Mouse (Mus musculus) ES-E14 (cell line): ENCODE measurements around the gene Nat10.

Experiments used
- HCFC1 ChIP-seq: IDR thresholded peaks from 2 replicates; pipeline ENCODE4 v1.6.1; 2012; ENCODE audit warnings: low read length, inconsistent platforms, borderline replicate concordance; ENCODE audit not compliant: insufficient read depth
- MAFK ChIP-seq: IDR thresholded peaks from 2 replicates; pipeline ENCODE4 v1.6.1; 2014; ENCODE audit warnings: mild to moderate bottlenecking, low read depth, low read length, inconsistent platforms; ENCODE audit not compliant: insufficient read depth
- ZC3H11A ChIP-seq: IDR thresholded peaks from 2 replicates; pipeline ENCODE4 v1.6.1; 2012; ENCODE audit warnings: low read depth, mild to moderate bottlenecking, inconsistent platforms, low read length, borderline replicate concordance
- ZNF384 ChIP-seq: IDR thresholded peaks from 2 replicates; pipeline ENCODE4 v1.6.1; 2012; ENCODE audit warnings: low read depth, low read length, inconsistent platforms

DNA sequence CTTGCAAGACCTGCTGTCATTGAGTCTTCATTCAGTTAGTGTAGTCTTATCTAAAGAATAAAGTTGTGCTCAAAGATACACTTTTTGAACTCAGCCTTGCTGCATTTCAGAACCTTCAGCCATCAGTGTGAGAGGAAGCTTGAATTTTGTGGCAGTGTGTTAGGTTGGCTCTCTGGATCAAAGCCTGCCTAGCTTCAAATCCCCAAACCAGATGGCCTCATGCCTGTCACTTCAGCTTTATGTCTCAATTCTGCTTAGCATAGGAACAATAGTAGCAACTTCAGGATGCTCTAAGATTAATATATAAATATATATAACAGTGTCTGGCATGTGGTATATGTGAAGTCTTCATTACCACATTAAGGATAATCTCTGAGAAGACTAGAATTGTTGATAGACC is 73.2 kb downstream of the Nat10 start:
- no peak for TF ChIP-seq ZC3H11A
- TF ChIP-seq ZNF384, result no peak
- no peak for TF ChIP-seq HCFC1
- TF ChIP-seq MAFK, result no peak
